Mouse (Mus musculus) ES-E14 (cell line): ENCODE measurements around the gene Ncl.

Source experiments
- CHD2 ChIP-seq: IDR thresholded peaks from 2 replicates; pipeline ENCODE4 v1.6.1; 2014; ENCODE audit warnings: mild to moderate bottlenecking, low read depth, low read length, inconsistent platforms
- HCFC1 ChIP-seq: IDR thresholded peaks from 2 replicates; pipeline ENCODE4 v1.6.1; 2012; ENCODE audit warnings: low read length, inconsistent platforms, borderline replicate concordance; ENCODE audit not compliant: insufficient read depth
- MAFK ChIP-seq: IDR thresholded peaks from 2 replicates; pipeline ENCODE4 v1.6.1; 2014; ENCODE audit warnings: mild to moderate bottlenecking, low read depth, low read length, inconsistent platforms; ENCODE audit not compliant: insufficient read depth
- ZC3H11A ChIP-seq: IDR thresholded peaks from 2 replicates; pipeline ENCODE4 v1.6.1; 2012; ENCODE audit warnings: low read depth, mild to moderate bottlenecking, inconsistent platforms, low read length, borderline replicate concordance
- ZNF384 ChIP-seq: IDR thresholded peaks from 2 replicates; pipeline ENCODE4 v1.6.1; 2012; ENCODE audit warnings: low read depth, low read length, inconsistent platforms

DNA sequence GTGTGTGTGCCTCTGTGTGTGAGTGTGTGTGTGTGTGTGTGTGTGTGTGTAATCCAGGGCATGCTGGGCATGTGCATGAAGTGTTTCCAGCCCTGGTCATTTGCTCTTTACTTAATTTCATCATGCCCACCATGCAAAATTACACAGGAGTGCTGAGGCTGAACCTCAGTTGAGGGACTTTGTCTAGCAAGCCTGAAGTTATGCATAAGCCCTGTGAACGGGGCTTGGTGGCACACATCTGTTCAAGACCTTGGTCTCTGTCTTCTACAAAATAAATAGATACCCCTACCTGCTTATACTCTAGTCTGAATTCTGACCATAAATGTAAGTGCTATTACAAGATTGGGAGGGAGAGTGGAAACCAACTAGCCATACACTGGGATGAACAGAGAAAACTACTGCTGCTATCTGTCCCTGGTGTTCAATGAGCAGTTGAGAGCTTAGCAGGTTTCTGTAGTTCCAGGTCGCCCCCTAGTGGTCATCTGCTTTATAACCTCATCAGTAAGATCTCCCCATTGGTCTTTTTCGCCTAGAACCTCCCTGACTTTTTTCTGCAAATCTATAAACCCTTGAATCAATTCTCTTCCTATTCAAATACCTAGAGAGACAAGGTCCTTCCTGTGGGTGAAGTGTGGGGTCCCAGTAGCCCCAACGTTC, 19.9 kb downstream of the Ncl start:
- TF ChIP-seq ZC3H11A, result no peak; the same call in 1 of the 2 replicates
- no peak for TF ChIP-seq CHD2
- TF ChIP-seq ZNF384, result no peak
- no peak for TF ChIP-seq MAFK
- TF ChIP-seq HCFC1, result no peak
